Mouse (Mus musculus): ENCODE measurements around the gene Tubd1.

The Tubd1 gene

GRCm38 (mm10) chr11:86584898-86585597, 40.3 kb downstream of the Tubd1 start:
- DNase-seq = no peak

DNA sequence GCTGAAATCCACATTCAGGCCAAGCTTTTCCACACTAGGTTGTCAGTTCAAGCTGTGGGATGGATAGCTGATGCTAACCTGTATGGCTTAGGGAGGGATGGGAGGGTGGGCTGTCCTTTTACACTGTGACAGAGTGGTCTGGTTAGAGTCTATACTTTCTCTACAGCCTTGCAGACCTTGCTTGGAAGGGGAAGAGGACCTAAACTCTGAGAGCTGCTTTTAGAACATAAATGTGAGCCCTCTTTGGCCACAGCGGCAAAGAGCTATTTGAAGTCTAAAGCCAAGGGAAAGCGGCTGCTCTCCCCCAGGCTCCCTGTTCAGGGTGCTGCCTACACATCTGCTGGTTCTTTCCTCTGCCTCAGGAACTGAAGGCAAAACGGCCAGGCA, 40.8 kb downstream of the Tubd1 start:
- no peak for DNase-seq

DNA sequence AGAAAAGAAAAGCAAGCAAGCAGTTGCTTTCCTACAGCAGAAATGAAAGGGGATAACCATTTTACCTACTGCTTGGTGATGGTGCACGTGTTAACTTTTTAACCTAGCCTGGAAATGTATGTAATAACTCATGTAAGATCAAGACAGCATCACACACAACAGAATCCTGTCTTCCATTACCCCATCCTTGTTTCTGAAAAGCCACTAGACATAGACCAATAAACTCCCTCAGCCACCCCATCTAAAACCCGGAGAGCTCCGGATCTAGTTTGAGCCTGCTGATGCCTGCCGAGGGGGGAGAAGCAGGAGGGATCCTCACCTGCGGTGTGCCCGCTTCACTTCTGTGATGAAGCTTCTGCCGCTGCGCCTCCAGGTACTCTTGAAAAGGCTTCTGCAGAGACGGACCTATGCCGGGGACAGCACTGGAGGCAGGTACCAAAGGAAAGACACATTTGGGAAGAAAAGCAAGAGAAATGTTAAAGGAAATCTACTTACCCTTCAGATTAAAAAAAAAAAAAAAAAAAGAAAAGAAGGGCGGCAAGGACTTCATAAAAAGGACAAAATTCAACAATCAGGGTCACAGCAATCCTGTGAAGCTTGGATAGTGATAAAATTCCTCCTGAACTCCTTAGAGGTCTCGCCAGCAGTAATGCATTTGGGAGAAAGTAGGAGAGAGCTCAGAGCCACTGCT, 41.5 kb downstream of the Tubd1 start:
- DNase-seq = peak; percentile 52

DNA sequence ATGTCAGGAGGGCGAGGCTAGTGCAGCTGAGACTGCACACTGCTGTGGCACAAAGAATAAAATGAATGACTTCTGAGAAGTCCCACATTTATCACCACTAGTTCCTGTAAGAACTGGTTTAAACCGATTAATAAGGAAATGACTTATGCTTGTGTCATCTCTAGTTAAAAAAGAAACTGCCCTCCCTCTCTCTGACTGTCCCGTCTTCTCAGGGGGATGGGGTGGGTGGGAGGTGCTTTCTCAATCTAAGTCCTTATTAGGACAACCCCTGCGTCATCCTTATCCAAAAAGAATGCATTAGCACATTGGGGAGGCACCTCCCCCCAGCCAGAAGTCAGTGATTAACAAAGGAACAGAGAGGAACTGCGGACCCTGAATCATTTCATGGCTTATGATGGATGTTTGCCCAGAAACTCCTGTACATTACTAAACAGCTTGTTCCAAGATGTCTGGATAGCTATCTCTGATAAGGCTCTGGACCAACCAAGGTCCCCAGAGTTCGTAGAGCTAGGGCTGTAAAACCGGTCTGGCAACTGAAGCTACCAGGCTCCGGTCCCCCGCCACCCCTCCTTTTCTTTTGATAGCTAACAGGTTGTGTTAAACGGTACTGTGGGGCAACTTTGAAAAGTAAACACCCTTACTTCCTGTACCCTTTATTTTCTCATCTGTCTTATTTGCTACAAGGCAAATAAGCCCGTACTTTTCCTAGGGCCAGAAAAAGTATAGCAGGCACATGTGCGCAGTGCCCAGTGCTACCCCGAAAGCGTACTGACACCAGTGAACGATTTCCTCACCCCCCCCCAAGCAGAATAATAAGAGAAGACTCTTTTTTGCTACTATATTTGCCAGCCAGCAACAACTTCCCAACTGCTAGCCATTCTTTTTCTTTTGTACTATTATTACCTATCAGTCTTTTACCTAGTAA, 42.3 kb downstream of the Tubd1 start:
- DNase-seq = peak; percentile 95

GRCm38 (mm10) chr11:86587830-86588229, 43.0 kb downstream of the Tubd1 start:
- no peak for DNase-seq

GRCm38 (mm10) chr11:86588583-86589298, 44.0 kb downstream of the Tubd1 start:
- DNase-seq = no peak

DNA sequence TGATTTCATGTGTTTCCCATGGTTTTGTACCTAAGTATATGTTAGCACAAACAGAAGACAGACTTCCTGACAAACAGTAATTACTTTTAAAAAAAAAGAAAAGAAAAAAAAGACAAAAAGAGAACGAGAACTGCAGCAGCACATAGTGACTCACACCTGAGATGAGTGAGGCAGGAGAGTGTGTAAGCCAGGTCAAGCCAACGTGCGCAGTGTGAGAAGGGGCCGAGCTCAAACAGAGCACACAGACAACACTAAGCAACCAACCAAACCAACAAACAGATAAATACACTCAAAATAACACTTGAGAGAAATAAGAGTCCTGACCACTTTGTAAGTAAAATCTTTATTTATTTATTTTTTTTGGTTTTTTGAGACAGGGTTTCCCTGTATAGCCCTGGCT, 45.3 kb downstream of the Tubd1 start:
- no peak for DNase-seq

DNA sequence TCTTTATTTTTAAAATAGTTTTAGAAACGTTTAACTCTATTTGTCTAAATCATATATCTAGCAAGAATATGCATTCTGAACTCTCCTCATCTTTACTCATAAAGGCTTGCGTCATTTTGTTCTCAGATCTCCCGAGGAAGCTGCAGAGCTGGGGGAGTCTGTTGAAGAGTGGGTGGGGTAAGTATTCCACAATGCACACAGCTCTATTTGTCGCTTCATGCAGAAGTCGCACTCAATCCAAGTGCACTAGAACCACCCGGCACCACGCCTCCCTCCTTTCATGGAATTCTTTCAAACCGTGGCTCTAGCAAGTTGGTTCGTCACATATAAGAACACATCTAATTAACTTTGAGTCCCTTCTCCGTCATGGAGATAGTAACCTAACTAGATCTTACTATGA, 45.8 kb downstream of the Tubd1 start:
- DNase-seq = peak; percentile 76

DNA sequence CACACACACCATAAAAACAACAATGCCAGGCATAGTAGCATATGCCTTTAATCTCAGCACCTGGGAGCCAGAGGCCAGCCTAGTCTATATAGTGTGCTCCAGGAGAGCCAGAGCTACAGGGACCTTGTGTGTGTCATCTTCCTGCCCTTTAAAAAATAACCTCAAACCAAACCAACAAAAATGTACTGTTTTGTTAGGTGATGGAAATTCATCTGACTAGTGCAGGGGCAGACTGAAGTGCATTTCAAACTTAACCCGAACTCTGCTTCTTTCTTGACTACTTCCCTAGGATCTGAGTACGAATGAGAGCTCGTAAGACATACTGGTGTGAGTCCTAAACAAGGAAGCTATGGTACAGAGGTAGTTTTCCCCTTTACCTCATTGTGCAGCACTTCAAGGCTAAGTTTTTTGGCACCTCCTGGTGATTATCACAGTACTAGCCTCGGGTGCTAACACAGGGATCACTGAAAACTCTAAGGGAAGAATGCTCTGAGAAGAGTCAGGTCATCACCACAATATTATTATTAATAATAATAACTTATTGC, 46.6 kb downstream of the Tubd1 start:
- no peak for DNase-seq

- no peak for DNase-seq
Observed at GRCm38 (mm10) chr11:86591931-86592616, 47.3 kb downstream of the Tubd1 start.

DNA sequence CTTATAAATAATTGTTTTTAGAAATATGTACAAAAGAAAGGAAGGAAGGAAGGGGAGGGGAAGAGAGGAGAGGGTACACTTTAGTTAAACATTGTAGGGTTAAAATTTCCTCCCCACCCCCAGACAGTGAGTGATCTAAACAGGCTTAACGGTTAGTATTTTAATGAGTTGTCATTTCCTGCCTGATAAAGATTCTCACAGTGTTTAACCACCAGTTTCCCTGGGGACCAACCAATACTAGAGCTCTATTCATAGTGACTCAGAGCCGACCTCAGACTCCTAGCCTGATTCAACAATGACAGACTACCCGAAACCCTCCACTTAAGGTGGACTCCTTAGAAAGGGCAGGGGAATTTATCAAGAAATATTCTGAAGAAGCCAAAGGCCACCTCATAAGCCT, 48.2 kb downstream of the Tubd1 start:
- peak; percentile 49 for DNase-seq

- DNase-seq = no peak
Observed at GRCm38 (mm10) chr11:86593443-86593842, 48.7 kb downstream of the Tubd1 start.

DNA sequence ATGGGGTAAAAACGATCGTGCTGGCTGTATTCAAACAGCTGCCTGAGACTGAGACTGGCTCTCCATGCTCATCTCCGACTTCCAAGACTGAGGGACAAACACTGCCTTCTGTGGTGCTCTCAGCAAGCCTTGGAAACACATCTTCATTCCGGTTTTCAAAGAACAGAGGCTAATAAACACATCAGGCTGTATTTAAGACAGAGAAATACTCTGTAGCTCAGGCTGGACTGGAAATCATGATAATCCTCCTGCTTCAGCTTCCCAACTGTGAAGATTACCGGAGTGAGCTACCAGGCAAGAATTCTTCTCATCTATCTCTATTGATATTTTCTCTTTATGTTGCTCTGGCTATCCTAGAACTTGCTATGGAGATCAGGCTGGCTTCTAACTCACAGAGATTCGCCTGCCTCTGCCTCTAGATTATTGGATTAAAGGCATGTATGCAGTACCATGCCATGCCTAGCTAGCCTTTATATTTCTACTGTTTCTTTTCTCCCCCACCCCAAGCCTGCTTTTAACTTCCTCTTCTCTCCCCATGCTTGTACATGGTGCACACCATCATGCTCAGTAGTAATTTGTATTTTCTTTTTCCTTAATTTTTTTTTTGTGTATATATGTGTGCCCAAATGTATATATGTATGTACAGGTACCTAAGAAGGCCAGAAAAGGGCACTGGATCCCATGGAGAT, 49.5 kb downstream of the Tubd1 start:
- DNase-seq = no peak

GRCm38 (mm10) chr11:86595366-86595765, 50.6 kb downstream of the Tubd1 start:
- no peak for DNase-seq

GRCm38 (mm10) chr11:86596187-86596960, 51.6 kb downstream of the Tubd1 start:
- DNase-seq = peak; percentile 74

GRCm38 (mm10) chr11:86596976-86597375, 52.2 kb downstream of the Tubd1 start:
- no peak for DNase-seq

- DNase-seq = no peak
Observed at GRCm38 (mm10) chr11:86598154-86598553, 53.4 kb downstream of the Tubd1 start.

DNA sequence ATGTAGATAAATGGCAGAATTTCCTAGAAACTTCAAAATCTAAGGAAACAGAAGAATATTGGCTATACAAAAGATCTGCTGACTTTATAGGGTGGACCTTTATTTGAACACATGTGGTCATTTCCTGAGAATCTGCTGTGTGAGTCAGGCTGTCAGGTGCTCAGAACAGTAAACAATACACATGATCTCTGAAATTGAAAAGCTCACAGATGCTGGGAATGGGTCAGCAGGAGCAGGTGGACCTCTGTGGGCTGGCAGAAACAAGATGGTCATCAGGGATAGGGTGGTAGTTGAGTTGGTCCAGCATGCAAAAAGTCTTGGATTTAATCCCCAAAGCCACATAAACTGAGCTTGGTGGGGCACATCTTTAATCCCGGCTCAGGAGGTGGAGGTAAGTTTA, 53.8 kb downstream of the Tubd1 start:
- no peak for DNase-seq

DNA sequence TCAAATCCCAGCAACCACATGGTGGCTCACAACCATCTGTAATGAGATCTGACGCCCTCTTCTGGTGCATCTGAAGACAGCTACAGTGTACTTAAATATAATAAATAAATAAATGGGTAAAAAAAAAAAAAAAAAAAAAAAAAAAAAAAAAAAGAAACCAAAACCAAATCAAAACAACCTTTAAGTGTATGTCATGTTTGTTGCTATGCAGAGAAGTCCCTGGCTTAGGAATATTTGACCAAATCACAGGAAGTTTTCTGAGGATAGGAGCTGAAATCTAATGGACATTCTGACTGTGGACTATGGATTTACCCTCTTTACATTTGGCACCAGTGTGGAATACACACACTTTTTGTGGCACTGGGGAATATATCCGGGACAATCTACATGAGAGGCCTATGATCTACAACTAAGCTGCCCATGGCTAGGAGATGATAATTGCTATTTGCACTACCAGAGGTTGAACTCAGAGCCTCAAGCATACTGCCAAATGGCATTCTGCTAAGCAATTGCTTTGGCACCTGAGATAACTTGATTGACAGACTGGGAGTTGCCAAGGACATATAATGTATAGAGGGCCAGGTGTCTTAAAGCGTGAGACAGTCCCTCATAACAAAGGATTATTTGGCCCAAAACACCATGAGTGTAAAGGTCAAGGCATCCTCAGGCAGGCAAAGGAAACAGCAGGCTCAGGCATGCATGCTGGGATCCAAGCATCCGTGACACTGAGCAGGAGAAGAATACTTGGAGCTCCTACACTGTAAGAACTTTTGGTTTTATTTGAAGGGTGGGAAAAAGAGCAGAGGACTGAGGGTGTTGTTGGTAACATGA, 54.8 kb downstream of the Tubd1 start:
- no peak for DNase-seq

DNA sequence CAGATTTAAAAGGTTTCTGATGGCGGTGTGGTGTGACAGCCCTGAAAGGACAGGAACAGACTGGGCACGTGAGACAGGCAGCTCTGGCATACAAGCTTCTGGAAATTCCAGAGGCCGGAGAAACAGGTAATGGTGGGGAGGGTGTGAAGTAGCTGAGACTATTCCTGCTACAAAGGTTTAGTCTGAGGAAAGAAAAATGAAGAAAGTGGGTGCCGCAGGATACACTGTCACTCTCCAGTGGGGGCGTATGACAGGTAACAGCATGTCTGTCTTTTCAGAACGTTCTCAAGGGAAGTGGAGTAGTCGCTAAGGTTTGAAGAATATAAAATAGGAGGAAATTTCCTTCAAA, 55.4 kb downstream of the Tubd1 start:
- DNase-seq = no peak

All from lung, postnatal 36 days (tissue).